Mouse (Mus musculus): ENCODE results near the gene Kcnn1. TPM values are rescaled to one million over a fixed set of nuclear protein-coding genes. Genes with fewer than 3 reads are reported as not detected.

Kcnn1 gene
- polyA plus RNA-seq, 1 experiment from 2014 or later, result 14.3 TPM

DNA sequence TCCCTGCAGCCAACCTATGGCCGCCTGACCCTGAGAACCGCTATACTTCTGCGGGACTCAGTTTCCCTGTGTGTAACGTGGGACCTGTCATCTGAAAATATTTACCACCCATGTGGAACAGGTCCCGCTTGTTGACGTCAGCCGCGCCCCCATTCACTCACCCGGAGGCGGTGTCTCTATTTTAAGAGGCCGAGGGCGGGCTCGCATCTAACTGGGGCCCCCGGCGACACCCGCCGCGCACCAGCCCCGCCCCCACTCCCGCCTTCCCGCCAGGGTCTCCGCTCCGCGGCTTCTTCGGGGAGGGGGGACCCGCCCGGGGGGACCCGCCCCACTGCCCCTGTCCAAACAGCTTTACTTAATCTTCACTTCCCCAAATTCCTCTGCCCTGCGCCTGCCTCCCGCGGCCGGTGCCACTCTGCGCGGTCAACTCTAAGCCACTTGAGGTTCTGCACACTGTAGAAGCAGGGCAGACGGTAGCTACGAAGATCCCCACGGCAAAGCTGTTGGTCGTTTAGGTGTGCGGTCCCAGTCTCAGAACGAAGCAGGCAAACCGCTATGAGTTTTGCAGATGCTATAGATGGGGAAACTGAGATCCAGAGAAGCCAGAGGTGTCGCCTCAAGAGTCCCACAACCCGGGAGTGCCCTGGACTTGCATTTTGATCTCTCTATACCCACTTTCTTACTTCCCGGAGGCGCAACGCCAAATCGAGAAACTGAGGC, 59.1 kb downstream of the Kcnn1 start:
- H3K4me2 ChIP-seq (replicated peaks), result peak overlapping the region; percentile 95
- H3K36me3 ChIP-seq, result no peaks in the 10 kb centered on the region
- peak overlapping the region; percentile 58 for H3K9ac ChIP-seq (replicated peaks)
- ATAC-seq (replicated peaks), result peak; percentile 44; the same call in 1 of the 2 replicates
- no peaks in the 10 kb centered on the region for H3K9me3 ChIP-seq
- peak overlapping the region; percentile 65 for H3K4me3 ChIP-seq
- 2% methylated on average over 44 of the region's 47 CpGs for WGBS
- H3K4me1 ChIP-seq, result peaks cover 25% of the 10 kb centered on the region
- no peak overlapping the region for H3K27ac ChIP-seq (replicated peaks)
- H3K27me3 ChIP-seq, result peaks cover 39% of the 10 kb centered on the region

DNA sequence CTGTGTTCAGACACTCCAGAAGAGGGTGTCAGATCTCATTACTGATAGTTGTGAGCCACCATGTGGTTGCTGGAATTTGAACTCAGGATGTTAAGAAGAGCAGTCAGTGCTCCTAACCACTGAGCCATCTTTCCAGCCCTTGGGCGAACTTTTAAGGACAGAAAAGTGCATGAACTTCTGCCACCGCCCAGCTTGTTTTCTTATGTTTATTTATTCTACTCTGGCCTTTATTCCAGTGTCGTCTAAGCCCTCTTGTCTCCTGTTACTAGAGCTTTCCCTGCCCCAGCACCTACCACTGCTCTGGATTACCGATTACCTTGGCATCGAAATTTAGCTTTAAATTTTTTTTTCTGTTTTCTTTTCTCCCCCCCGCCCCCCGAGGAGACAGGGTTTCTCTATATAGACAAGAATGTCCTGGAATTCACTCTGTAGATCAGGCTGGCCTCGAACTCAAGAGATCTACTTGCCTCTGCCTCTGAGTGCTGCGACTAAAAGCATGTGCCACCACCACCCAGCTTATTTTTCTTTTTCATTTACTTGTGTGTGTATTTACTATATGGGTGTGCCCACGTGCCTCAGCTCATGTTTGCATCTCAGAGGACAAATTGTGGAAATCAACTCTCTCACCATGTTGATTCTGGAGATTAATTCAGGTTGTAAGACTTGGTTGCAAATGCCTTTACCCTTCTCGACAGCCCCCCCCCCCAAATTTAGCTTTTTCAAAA, 60.1 kb downstream of the Kcnn1 start:
- Histone ChIP-seq H3K9me3 (no peaks in the 10 kb centered on the region), H3K4me1 (peaks cover 31% of the 10 kb centered on the region), H3K4me3 (no peak overlapping the region), H3K36me3 (no peaks in the 10 kb centered on the region), H3K27ac (replicated peaks) (no peak overlapping the region), H3K9ac (replicated peaks) (no peak overlapping the region), H3K27me3 (peaks cover 43% of the 10 kb centered on the region), H3K4me2 (replicated peaks) (no peak overlapping the region)
- WGBS, result 74% methylated on average over 11 of the region's 11 CpGs
- ATAC-seq (replicated peaks), result no peak

DNA sequence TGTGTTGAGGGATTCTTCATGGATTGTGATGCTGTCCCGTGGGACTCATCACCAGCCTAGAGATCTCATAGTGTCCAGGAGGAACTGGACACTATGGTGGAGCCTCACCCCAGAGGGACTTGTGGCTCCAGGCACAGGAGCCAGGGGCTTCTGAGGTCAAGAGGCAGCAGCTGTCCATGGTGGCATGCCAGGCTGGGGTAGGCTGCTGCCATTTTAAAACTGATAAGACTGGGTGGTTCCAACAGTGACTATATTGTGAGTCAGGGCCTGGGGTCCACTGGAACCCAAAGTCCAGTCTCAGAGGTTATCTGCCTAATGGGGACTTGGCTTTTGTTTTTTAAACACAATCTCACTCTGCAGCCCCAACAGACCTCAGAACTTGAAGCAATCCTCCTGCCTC, 61.2 kb downstream of the Kcnn1 start:
- H3K4me2 ChIP-seq (replicated peaks), result no peak overlapping the region
- no peaks in the 10 kb centered on the region for H3K9me3 ChIP-seq
- H3K27me3 ChIP-seq, result peaks cover 43% of the 10 kb centered on the region
- H3K4me3 ChIP-seq, result no peak overlapping the region
- no peaks in the 10 kb centered on the region for H3K36me3 ChIP-seq
- no peak overlapping the region for H3K9ac ChIP-seq (replicated peaks)
- ATAC-seq (replicated peaks), result no peak
- peaks cover 36% of the 10 kb centered on the region for H3K4me1 ChIP-seq
- WGBS, result 90% methylated on average over 1 of the region's 1 CpGs
- H3K27ac ChIP-seq (replicated peaks), result no peak overlapping the region

DNA sequence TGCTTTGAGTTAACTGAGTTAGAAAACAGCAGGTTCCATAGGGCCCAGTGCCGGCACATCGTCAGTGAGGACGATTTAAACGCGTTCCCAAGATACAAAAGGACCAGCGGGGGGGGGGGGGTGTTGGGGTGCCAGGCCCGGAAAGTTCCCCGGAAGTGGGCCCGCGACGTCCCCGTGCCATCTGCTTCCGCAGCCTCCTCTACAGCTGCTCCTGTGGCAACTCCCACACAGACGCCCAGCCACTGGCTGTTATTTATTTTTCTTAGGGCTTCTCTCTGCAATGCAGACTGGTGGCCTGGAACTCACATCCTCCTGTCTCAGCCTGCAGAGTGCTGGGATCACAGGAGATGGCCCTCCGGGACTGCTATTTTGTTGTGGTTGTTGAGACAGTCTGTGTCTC, 61.9 kb downstream of the Kcnn1 start:
- Histone ChIP-seq H3K9ac (replicated peaks) (no peak overlapping the region), H3K4me1 (peaks cover 42% of the 10 kb centered on the region), H3K9me3 (no peaks in the 10 kb centered on the region), H3K36me3 (no peaks in the 10 kb centered on the region), H3K27ac (replicated peaks) (no peak overlapping the region), H3K4me3 (no peak overlapping the region), H3K27me3 (peaks cover 39% of the 10 kb centered on the region), H3K4me2 (replicated peaks) (no peak overlapping the region)
- WGBS, result 25% methylated on average over 15 of the region's 15 CpGs
- no peak for ATAC-seq (replicated peaks)

DNA sequence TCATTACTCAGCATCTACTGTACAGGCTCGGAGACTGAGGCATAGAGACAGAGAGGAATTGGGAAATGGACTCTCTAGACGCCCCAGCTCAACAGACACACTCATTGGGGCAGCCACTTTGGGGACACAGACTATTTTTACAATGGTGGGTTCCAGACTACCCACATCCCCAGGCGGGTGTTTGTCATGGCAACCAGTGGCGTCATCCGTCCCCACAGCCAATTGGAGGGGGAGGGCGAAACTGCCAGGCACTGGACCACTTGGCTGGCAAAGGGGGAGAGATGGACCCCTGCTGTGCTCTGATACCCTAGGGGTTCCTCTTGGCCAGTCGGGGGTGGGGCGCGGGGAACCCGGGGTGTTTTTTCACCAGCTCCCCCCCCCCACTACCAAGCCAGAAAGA, 62.4 kb downstream of the Kcnn1 start:
- Histone ChIP-seq H3K9ac (replicated peaks) (no peak overlapping the region), H3K27ac (replicated peaks) (no peak overlapping the region), H3K9me3 (no peaks in the 10 kb centered on the region), H3K4me3 (no peak overlapping the region), H3K27me3 (peaks cover 35% of the 10 kb centered on the region), H3K36me3 (no peaks in the 10 kb centered on the region), H3K4me1 (peaks cover 42% of the 10 kb centered on the region), H3K4me2 (replicated peaks) (no peak overlapping the region)
- ATAC-seq (replicated peaks), result no peak
- WGBS, result 49% methylated on average over 10 of the region's 10 CpGs

DNA sequence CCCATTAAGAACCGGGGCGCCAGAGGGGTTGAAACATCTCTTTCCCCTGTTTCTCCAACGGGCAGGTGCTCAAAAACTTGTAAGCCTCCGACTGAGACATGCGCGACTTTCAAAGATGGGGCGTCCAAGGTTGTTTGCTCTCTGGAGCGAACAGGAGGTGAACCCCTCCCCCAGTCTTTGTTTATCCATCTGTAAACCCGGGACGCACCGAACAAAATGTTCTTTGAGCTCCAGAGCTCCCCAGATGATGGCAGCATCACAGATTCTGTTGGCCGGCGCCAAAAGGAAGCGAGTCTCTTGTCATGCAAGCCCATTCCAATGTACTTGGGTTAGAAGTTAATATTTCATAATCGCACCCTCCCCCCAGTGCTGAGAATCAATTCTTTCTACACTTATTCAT, 64.8 kb downstream of the Kcnn1 start:
- no peak for ATAC-seq (replicated peaks)
- Histone ChIP-seq H3K4me1 (peaks cover 32% of the 10 kb centered on the region), H3K36me3 (no peaks in the 10 kb centered on the region), H3K9me3 (no peaks in the 10 kb centered on the region), H3K9ac (replicated peaks) (peak overlapping the region; percentile 67; the same call in 1 of the 2 replicates), H3K27me3 (peaks cover 22% of the 10 kb centered on the region; the same call in 1 of the 2 replicates), H3K4me2 (replicated peaks) (peak overlapping the region; percentile 92), H3K27ac (replicated peaks) (no peak overlapping the region), H3K4me3 (peak overlapping the region; percentile 63)
- 10% methylated on average over 15 of the region's 15 CpGs for WGBS

DNA sequence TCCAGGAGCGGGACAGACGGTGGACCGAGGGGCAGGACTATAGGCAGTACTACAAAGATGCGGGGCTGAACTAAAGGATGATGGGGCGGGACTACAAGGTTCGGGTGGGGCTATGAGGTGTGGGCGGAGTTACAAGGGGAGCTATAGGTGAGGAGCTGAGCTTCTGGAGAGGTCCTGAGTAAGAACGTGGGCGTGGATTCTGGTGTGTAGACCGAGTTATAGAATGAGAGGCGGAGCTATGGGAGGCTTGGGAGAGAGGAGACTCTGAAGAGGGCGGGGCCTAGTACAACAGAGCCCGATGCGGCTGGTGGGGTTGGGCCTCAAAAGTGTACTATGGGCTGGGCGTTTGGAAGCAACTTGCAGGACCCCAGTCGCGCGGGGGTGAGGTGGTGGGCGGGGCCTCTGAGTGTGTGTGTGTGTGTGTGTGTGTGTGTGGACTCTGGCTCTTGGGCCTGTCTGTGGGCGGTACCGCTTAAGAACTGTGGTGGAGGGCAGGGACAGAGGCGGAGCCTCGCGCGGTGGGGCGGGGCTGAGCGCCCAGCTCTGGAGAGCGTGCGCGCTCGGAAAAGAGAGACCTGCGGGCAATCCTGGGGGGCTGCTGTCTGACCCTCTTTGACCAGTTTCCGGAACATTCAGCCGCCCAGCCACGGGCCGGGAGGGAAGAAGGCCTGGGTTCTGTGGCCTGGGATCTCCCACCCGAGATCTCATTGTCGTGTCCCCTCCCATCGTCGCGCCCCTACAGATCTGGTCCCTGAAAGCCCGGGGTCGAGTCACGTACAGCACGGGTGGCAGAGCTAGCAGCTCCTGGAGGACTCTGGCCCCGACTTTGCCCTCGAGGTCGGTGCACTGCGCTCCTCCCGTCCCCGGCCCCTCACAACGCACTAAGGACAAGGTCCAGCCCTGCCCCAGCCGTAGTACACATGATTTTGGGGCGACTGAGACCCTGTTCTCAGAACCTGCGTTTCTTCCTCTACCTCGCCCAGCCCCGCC, 65.7 kb downstream of the Kcnn1 start:
- Histone ChIP-seq H3K27me3 (peaks cover 20% of the 10 kb centered on the region; the same call in 1 of the 2 replicates), H3K4me1 (peaks cover 40% of the 10 kb centered on the region), H3K4me2 (replicated peaks) (peak overlapping the region; percentile 92), H3K27ac (replicated peaks) (peak overlapping the region; percentile 62), H3K4me3 (peak overlapping the region; percentile 63), H3K9ac (replicated peaks) (peak overlapping the region; percentile 67), H3K9me3 (no peaks in the 10 kb centered on the region), H3K36me3 (no peaks in the 10 kb centered on the region)
- WGBS, result under 1% methylated on average over 57 of the region's 57 CpGs
- peak; percentile 86 for ATAC-seq (replicated peaks)

DNA sequence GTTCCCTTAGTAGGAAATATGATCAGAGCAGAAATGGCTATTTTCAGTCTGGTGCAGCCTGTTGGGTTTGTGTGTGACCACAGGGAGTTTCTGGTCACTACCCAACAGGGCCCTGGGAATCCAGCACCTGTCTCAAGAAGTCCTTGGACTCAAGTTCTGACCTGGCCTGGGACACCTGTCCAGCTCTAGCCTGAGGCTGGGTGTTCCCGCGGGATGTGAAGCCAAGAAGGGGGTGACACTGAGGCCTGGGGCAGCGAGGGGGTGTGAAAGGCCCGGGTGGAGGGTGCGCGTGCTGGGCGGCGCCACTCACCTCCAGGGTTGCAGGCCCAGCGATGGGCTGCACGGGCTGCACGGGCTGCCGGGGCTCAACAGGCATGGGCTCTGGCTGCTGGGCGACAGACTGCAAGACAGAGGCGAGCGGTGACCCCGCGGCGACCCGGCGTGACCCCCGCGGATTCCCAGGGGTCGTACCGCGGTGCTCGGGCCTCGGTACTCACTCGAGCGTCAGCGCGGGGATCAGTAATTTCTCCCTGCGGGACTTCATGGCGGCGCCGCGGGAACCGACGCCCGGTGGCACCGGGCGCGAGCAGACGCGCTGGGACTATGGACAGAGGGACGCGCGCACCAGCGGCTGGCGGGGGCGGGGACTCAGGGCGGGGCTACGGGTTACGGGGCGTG, 66.5 kb downstream of the Kcnn1 start:
- Histone ChIP-seq H3K4me1 (peaks cover 46% of the 10 kb centered on the region), H3K9me3 (no peaks in the 10 kb centered on the region), H3K27ac (replicated peaks) (peak overlapping the region; percentile 62), H3K36me3 (no peaks in the 10 kb centered on the region), H3K27me3 (peaks cover 17% of the 10 kb centered on the region; the same call in 1 of the 2 replicates), H3K4me3 (peak overlapping the region; percentile 63), H3K9ac (replicated peaks) (peak overlapping the region; percentile 67), H3K4me2 (replicated peaks) (peak overlapping the region; percentile 92)
- under 1% methylated on average over 54 of the region's 54 CpGs for WGBS
- peak; percentile 2; the same call in 1 of the 2 replicates for ATAC-seq (replicated peaks)

DNA sequence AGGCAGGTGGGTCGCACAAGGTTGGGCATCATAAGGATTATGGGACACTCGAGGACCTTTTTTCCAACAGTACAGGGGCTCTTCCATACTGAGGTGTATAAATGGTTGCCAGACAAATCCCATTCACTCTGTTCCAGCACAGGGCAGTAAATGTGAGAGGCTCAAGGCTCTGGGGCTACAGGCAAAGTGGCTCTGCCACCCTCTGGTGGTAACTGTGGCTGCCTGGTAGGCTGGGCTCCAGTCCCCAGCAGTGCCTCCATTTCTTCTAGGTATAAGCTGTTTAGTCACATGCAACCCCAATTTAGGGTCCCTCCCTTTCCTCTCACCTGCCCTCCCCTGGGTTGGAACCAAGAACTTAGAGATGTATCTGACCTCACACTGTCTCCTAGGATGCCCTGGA, 67.7 kb downstream of the Kcnn1 start:
- Histone ChIP-seq H3K27ac (replicated peaks) (no peak overlapping the region), H3K4me1 (peaks cover 49% of the 10 kb centered on the region), H3K4me2 (replicated peaks) (no peak overlapping the region)

DNA sequence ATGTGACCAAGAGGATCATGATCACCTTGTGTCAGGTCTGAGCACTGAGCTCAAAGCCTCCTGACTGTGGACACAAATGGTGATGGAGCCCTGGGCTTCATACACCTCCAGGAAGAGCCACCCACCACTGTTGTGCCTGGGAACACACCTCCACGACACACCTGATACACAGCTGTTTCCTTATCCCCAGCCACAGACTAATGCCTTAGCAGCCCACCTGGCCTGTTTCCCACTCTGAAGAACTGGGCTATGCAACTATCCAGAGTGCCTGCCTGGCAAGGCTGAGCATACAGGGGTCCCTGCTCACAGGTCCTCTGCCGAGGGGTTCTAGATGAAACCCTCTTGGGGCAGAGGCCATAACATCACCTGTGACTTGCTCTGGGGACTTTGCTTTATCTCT, 68.8 kb downstream of the Kcnn1 start:
- Histone ChIP-seq H3K4me1 (peaks cover 49% of the 10 kb centered on the region), H3K4me2 (replicated peaks) (no peak overlapping the region), H3K9me3 (no peaks in the 10 kb centered on the region), H3K4me3 (no peak overlapping the region), H3K9ac (replicated peaks) (no peak overlapping the region), H3K27ac (replicated peaks) (no peak overlapping the region), H3K36me3 (no peaks in the 10 kb centered on the region), H3K27me3 (peaks cover 7% of the 10 kb centered on the region; the same call in 1 of the 2 replicates)
- ATAC-seq (replicated peaks), result no peak
- 90% methylated on average over 2 of the region's 2 CpGs for WGBS

More for the DNA sequence above, 67.7 kb downstream of the Kcnn1 start:
- H3K36me3 ChIP-seq, result no peaks in the 10 kb centered on the region
- no peak overlapping the region for H3K9ac ChIP-seq (replicated peaks)
- H3K9me3 ChIP-seq, result no peaks in the 10 kb centered on the region
- no peak for ATAC-seq (replicated peaks)
- H3K27me3 ChIP-seq, result peaks cover 17% of the 10 kb centered on the region; the same call in 1 of the 2 replicates
- H3K4me3 ChIP-seq, result no peak overlapping the region
- 80% methylated on average over 2 of the region's 2 CpGs for WGBS

DNA sequence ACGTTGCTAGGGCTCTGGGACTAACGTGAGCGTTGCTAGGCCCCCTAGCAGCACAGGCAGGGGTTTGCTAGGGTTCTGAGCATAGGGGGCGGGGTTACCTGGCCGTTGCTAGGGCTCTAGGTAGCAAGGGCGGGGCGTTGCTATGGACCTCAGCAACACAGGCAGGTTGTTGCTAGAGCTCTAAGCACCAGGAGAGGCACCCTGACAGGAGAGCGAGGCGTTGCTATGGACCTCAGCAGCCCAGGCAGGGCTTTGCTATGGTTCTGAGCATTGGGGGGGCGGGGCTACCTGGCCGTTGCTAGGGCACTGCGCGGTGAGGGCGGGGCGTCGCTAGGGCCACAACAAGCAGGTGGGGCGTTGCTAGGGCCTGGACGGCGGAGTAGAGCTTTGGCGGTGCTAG, 70.4 kb downstream of the Kcnn1 start:
- ATAC-seq (replicated peaks), result no peak; the same call in none of the 2 replicates
- no peaks in the 10 kb centered on the region for H3K27me3 ChIP-seq
- H3K9me3 ChIP-seq, result no peaks in the 10 kb centered on the region
- H3K27ac ChIP-seq (replicated peaks), result peak overlapping the region; percentile 88
- peaks cover 40% of the 10 kb centered on the region for H3K4me1 ChIP-seq
- peak overlapping the region; percentile 58 for H3K4me2 ChIP-seq (replicated peaks)
- H3K36me3 ChIP-seq, result peaks cover 11% of the 10 kb centered on the region
- 0% methylated on average over 20 of the region's 20 CpGs for WGBS
- peak overlapping the region; percentile 81 for H3K9ac ChIP-seq (replicated peaks)
- peak overlapping the region; percentile 62 for H3K4me3 ChIP-seq

Measured in forebrain, embryonic 15.5 days (tissue).